Mouse (Mus musculus) layer of hippocampus, adult 2 months (tissue): ENCODE results near the gene Slain2. TPM values are rescaled to one million over a fixed set of nuclear protein-coding genes. Genes with fewer than 3 reads are reported as not detected.

Experiments
- DNase-seq, 2 experiments: peaks; one replicate each; pipeline ENCODE4 v3.0.0; 2022; ENCODE audit warnings: low spot score in 2 of 2
- H3K27ac ChIP-seq: fragments of 200-600 bp; 2 replicates; pipeline ENCODE4 v1.8.1; 2022
- H3K4me3 ChIP-seq: fragments of 200-600 bp; 2 replicates; pipeline ENCODE4 v1.8.1; 2022; ENCODE audit warnings: mild to moderate bottlenecking
- CTCF ChIP-seq: fragments of 200-600 bp; conservative IDR thresholded peaks from 2 replicates; pipeline ENCODE4 v1.8.1; 2022; ENCODE audit warnings: antibody characterized with exemption, mild to moderate bottlenecking, moderate library complexity
- total RNA-seq, 2 experiments: library from RNA; stranded (reverse); gene quantifications; 2 replicates each; pipeline ENCODE4 v1.2.3; 2021

Slain2 gene
- total RNA-seq, 2 experiments from 2014 or later, result 23.3 to 24.0 TPM

- Histone ChIP-seq H3K4me3 (no peak overlapping the region), H3K27ac (no peak overlapping the region)
- DNase-seq, result no peak
- no peak for TF ChIP-seq CTCF
Observed at GRCm38 (mm10) chr5:73014745-73015144, 100.6 kb downstream of the Slain2 start.

- H3K27ac ChIP-seq, result no peak overlapping the region
- no peak for TF ChIP-seq CTCF
- no peak overlapping the region for H3K4me3 ChIP-seq
- no peak for DNase-seq
Observed at GRCm38 (mm10) chr5:73023801-73024200, 109.7 kb downstream of the Slain2 start.

Other genes with a start within 250 kb of the Slain2 start
- gene Txk, start 161.5 kb upstream of the Slain2 start, total RNA-seq, result not detected
- gene Tec, start 45.8 kb upstream of the Slain2 start, total RNA-seq, result 1 to 10 TPM; 1.1 to 1.8 TPM
- gene Gm10135, start 60.4 kb downstream of the Slain2 start, total RNA-seq, result not detected
- under 1 TPM; 0.23 to 0.86 TPM for gene Slc10a4, start 92.6 kb downstream of the Slain2 start, total RNA-seq